Comparison of ENCODE assay signal across 26 mouse cellular contexts in genomic region chr8:9547558-9547954, GRCm38 (mm10).
DNase-seq lines count a peak whose midpoint lies in the region; ATAC-seq and TF ChIP-seq lines count a peak whose summit lies in the region.
"Had no signal": no experiment of that assay in that cellular context is flagged by ENCODE, and none has a peak within 500 bp of the region (broad histone marks: within the 10 kb centered on the region; RNA-seq: fewer than 3 reads in every experiment).

No protein-coding gene starts in this region.

- ATAC-seq in hindbrain, embryonic 13.5 days (ENCODE audit: low FRiP score), result no peak
- ATAC-seq in hindbrain, embryonic 11.5 days (ENCODE audit: low FRiP score), result no peak
- ATAC-seq in midbrain, embryonic 13.5 days, result 0 out of 2 replicates have a peak, but pooled peaks have one; percentile 20
- no peak for ATAC-seq in midbrain, postnatal 0 days (ENCODE audit: low FRiP score)
- no peak for ATAC-seq in neural tube, embryonic 11.5 days (ENCODE audit: insufficient read depth, low FRiP score, low TSS enrichment)
- no peak for ATAC-seq in neural tube, embryonic 15.5 days (ENCODE audit: low FRiP score)
- peak; percentile 49; the same call in 1 of the 2 replicates for ATAC-seq in neural tube, embryonic 14.5 days (ENCODE audit: low read depth)
- ATAC-seq: forebrain, embryonic 14.5 days; inflammation-experienced regulatory T-cells, adult 6 months; Patski had no signal

- no peak for DNase-seq in hindbrain, embryonic 11.5 days (ENCODE audit: low spot score)
- DNase-seq in midbrain, postnatal 0 days (ENCODE audit: low spot score), result no peak
- DNase-seq in neural tube, embryonic 11.5 days (ENCODE audit: low spot score), result no peak
- DNase-seq: adrenal gland, adult 2 months; adrenal gland, postnatal 14 days; B cell, adult 2 months; cerebellum, adult 11 months; cerebellum, adult 2 months; cerebellum, adult 9-11 months; cerebellum, postnatal 25 days; forebrain, postnatal 0 days; gastrocnemius, adult 2 months; gastrocnemius, postnatal 14 days; heart, adult 11 months had no signal

- H3K4me3 ChIP-seq in hindbrain, embryonic 13.5 days, result no peak overlapping the region
- no peak overlapping the region for H3K4me3 ChIP-seq in hindbrain, embryonic 11.5 days (ENCODE audit: low read depth, low read length)
- H3K4me3 ChIP-seq in midbrain, embryonic 13.5 days (replicated peaks), result no peak overlapping the region
- H3K4me3 ChIP-seq in midbrain, postnatal 0 days (ENCODE audit: low read depth, low read length), result no peak overlapping the region
- H3K4me3 ChIP-seq in neural tube, embryonic 11.5 days (ENCODE audit: low read depth, low read length), result no peak overlapping the region
- H3K4me3 ChIP-seq in neural tube, embryonic 15.5 days (replicated peaks), result no peak overlapping the region
- no peak overlapping the region for H3K4me3 ChIP-seq in neural tube, embryonic 14.5 days (ENCODE audit: low read depth, low read length)
- H3K4me3 ChIP-seq: embryonic facial prominence, embryonic 12.5 days; embryonic facial prominence, embryonic 15.5 days; gastrocnemius, adult 2 months had no signal

- TF ChIP-seq CTCF in midbrain, postnatal 0 days (IDR thresholded peaks at IDR 0.05), result no peak

- no peaks in the 10 kb centered on the region for H3K9me3 ChIP-seq in hindbrain, embryonic 13.5 days
- no peaks in the 10 kb centered on the region for H3K9me3 ChIP-seq in hindbrain, embryonic 11.5 days (ENCODE audit: control insufficient read depth, low read length)
- H3K9me3 ChIP-seq in midbrain, embryonic 13.5 days, result no peaks in the 10 kb centered on the region
- no peaks in the 10 kb centered on the region for H3K9me3 ChIP-seq in midbrain, postnatal 0 days (ENCODE audit: low read length)
- H3K9me3 ChIP-seq in neural tube, embryonic 11.5 days (ENCODE audit: control insufficient read depth, low read length), result no peaks in the 10 kb centered on the region
- H3K9me3 ChIP-seq in neural tube, embryonic 15.5 days (replicated peaks), result no peaks in the 10 kb centered on the region
- no peaks in the 10 kb centered on the region for H3K9me3 ChIP-seq in neural tube, embryonic 14.5 days (ENCODE audit: control insufficient read depth, low read length)
- H3K9me3 ChIP-seq: embryonic facial prominence, embryonic 12.5 days; embryonic facial prominence, embryonic 15.5 days; G1E had no signal

- no peak overlapping the region for H3K4me2 ChIP-seq in hindbrain, embryonic 13.5 days
- H3K4me2 ChIP-seq in hindbrain, embryonic 11.5 days (replicated peaks; ENCODE audit: low read depth, low read length), result no peak overlapping the region
- H3K4me2 ChIP-seq in midbrain, embryonic 13.5 days (replicated peaks), result no peak overlapping the region
- H3K4me2 ChIP-seq in midbrain, postnatal 0 days (ENCODE audit: low read depth, low read length, poor library complexity, severe bottlenecking), result no peak overlapping the region
- no peak overlapping the region for H3K4me2 ChIP-seq in neural tube, embryonic 11.5 days (ENCODE audit: low read depth)
- H3K4me2 ChIP-seq in neural tube, embryonic 15.5 days, result no peak overlapping the region
- no peak overlapping the region for H3K4me2 ChIP-seq in neural tube, embryonic 14.5 days (ENCODE audit: low read depth, low read length)
- H3K4me2 ChIP-seq: embryonic facial prominence, embryonic 12.5 days; embryonic facial prominence, embryonic 15.5 days; heart, embryonic 11.5 days had no signal

- H3K27me3 ChIP-seq in hindbrain, embryonic 13.5 days, result no peaks in the 10 kb centered on the region
- no peaks in the 10 kb centered on the region for H3K27me3 ChIP-seq in hindbrain, embryonic 11.5 days (ENCODE audit: control insufficient read depth, insufficient read depth, low read length)
- H3K27me3 ChIP-seq in midbrain, embryonic 13.5 days, result no peaks in the 10 kb centered on the region
- H3K27me3 ChIP-seq in midbrain, postnatal 0 days (ENCODE audit: insufficient read depth, low read length), result no peaks in the 10 kb centered on the region
- no peaks in the 10 kb centered on the region for H3K27me3 ChIP-seq in neural tube, embryonic 11.5 days (ENCODE audit: control insufficient read depth, insufficient read depth, low read length)
- H3K27me3 ChIP-seq in neural tube, embryonic 15.5 days (replicated peaks), result no peaks in the 10 kb centered on the region
- H3K27me3 ChIP-seq in neural tube, embryonic 14.5 days (ENCODE audit: control insufficient read depth, insufficient read depth, low read length), result no peaks in the 10 kb centered on the region
- H3K27me3 ChIP-seq: CH12.LX; embryonic facial prominence, embryonic 12.5 days; embryonic facial prominence, embryonic 15.5 days; Patski had no signal

- no peak overlapping the region for H3K9ac ChIP-seq in hindbrain, embryonic 13.5 days
- no peak overlapping the region for H3K9ac ChIP-seq in hindbrain, embryonic 11.5 days (ENCODE audit: low read depth, low read length)
- no peak overlapping the region for H3K9ac ChIP-seq in midbrain, embryonic 13.5 days (replicated peaks)
- no peak overlapping the region for H3K9ac ChIP-seq in midbrain, postnatal 0 days (replicated peaks; ENCODE audit: low read length, poor library complexity, severe bottlenecking)
- H3K9ac ChIP-seq in neural tube, embryonic 11.5 days (ENCODE audit: low read length), result no peak overlapping the region
- H3K9ac ChIP-seq in neural tube, embryonic 15.5 days (replicated peaks), result no peak overlapping the region
- H3K9ac ChIP-seq in neural tube, embryonic 14.5 days (replicated peaks; ENCODE audit: low read depth, low read length), result no peak overlapping the region
- H3K9ac ChIP-seq: embryonic facial prominence, embryonic 12.5 days; embryonic facial prominence, embryonic 15.5 days; forebrain, postnatal 0 days had no signal

- peaks cover 31% of the 10 kb centered on the region for H3K4me1 ChIP-seq in hindbrain, embryonic 13.5 days (replicated peaks)
- H3K4me1 ChIP-seq in hindbrain, embryonic 11.5 days (replicated peaks; ENCODE audit: control insufficient read depth, insufficient read depth, low read length), result no peaks in the 10 kb centered on the region
- peaks cover 25% of the 10 kb centered on the region for H3K4me1 ChIP-seq in midbrain, embryonic 13.5 days (replicated peaks)
- H3K4me1 ChIP-seq in midbrain, postnatal 0 days (ENCODE audit: insufficient read depth, low read length), result peaks cover 9% of the 10 kb centered on the region; the same call in 1 of the 2 replicates
- H3K4me1 ChIP-seq in neural tube, embryonic 11.5 days (ENCODE audit: control insufficient read depth, insufficient read depth, low read length), result no peaks in the 10 kb centered on the region
- H3K4me1 ChIP-seq in neural tube, embryonic 15.5 days, result peaks cover 17% of the 10 kb centered on the region
- peaks cover 8% of the 10 kb centered on the region; the same call in 1 of the 2 replicates for H3K4me1 ChIP-seq in neural tube, embryonic 14.5 days (ENCODE audit: control insufficient read depth, insufficient read depth, low read length)
- H3K4me1 ChIP-seq: embryonic facial prominence, embryonic 12.5 days had no signal

- H3K27ac ChIP-seq in hindbrain, embryonic 13.5 days, result peak overlapping the region; percentile 30; the same call in 1 of the 2 replicates
- H3K27ac ChIP-seq in hindbrain, embryonic 11.5 days (ENCODE audit: low read depth, low read length), result no peak overlapping the region
- peak overlapping the region; percentile 44; the same call in 1 of the 2 replicates for H3K27ac ChIP-seq in midbrain, embryonic 13.5 days
- no peak overlapping the region for H3K27ac ChIP-seq in midbrain, postnatal 0 days (ENCODE audit: low read depth, low read length)
- H3K27ac ChIP-seq in neural tube, embryonic 11.5 days (ENCODE audit: low read depth, low read length), result 0 out of 2 replicates have a peak overlapping the region, but pooled peaks have one; percentile 27
- no peak overlapping the region for H3K27ac ChIP-seq in neural tube, embryonic 15.5 days (replicated peaks)
- no peak overlapping the region; the same call in 1 of the 2 replicates for H3K27ac ChIP-seq in neural tube, embryonic 14.5 days (ENCODE audit: low read depth, low read length)
- H3K27ac ChIP-seq: embryonic facial prominence, embryonic 12.5 days; embryonic facial prominence, embryonic 15.5 days; gastrocnemius, adult 2 months had no signal

- 30% methylated on average over 2 of the region's 2 CpGs for WGBS in hindbrain, embryonic 13.5 days
- 80% methylated on average over 2 of the region's 2 CpGs for WGBS in hindbrain, embryonic 11.5 days
- 38% methylated on average over 2 of the region's 2 CpGs for WGBS in midbrain, embryonic 13.5 days
- 23% methylated on average over 2 of the region's 2 CpGs for WGBS in midbrain, postnatal 0 days
- 52% methylated on average over 2 of the region's 2 CpGs for WGBS in neural tube, embryonic 11.5 days
- 24% methylated on average over 2 of the region's 2 CpGs for WGBS in neural tube, embryonic 15.5 days
- 26% methylated on average over 2 of the region's 2 CpGs for WGBS in neural tube, embryonic 14.5 days

- H3K36me3 ChIP-seq in hindbrain, embryonic 13.5 days, result no peaks in the 10 kb centered on the region
- no peaks in the 10 kb centered on the region for H3K36me3 ChIP-seq in hindbrain, embryonic 11.5 days (ENCODE audit: control insufficient read depth, insufficient read depth, low read length)
- H3K36me3 ChIP-seq in midbrain, embryonic 13.5 days, result no peaks in the 10 kb centered on the region
- no peaks in the 10 kb centered on the region for H3K36me3 ChIP-seq in midbrain, postnatal 0 days (ENCODE audit: insufficient read depth, low read length)
- H3K36me3 ChIP-seq in neural tube, embryonic 11.5 days (ENCODE audit: control insufficient read depth, insufficient read depth, low read length), result no peaks in the 10 kb centered on the region
- no peaks in the 10 kb centered on the region for H3K36me3 ChIP-seq in neural tube, embryonic 15.5 days
- H3K36me3 ChIP-seq in neural tube, embryonic 14.5 days (ENCODE audit: control insufficient read depth, insufficient read depth, low read length), result no peaks in the 10 kb centered on the region
- H3K36me3 ChIP-seq: embryonic facial prominence, embryonic 12.5 days; embryonic facial prominence, embryonic 15.5 days; G1E had no signal

Comparison
In these comparisons a context has a peak if more than half of its experiments do, and no peak if none do; other contexts are left out.
1. ATAC-seq: peak in midbrain, embryonic 13.5 days (single experiment) and neural tube, embryonic 14.5 days (single experiment); none in hindbrain, embryonic 13.5 days (single experiment), hindbrain, embryonic 11.5 days (single experiment), midbrain, postnatal 0 days (single experiment), neural tube, embryonic 11.5 days (single experiment) and neural tube, embryonic 15.5 days (single experiment).
2. H3K27ac ChIP-seq: peak in hindbrain, embryonic 13.5 days (single experiment), midbrain, embryonic 13.5 days (single experiment) and neural tube, embryonic 11.5 days (single experiment); none in hindbrain, embryonic 11.5 days (single experiment), midbrain, postnatal 0 days (single experiment), neural tube, embryonic 15.5 days (single experiment) and neural tube, embryonic 14.5 days (single experiment).